In the genomic region with DNA sequence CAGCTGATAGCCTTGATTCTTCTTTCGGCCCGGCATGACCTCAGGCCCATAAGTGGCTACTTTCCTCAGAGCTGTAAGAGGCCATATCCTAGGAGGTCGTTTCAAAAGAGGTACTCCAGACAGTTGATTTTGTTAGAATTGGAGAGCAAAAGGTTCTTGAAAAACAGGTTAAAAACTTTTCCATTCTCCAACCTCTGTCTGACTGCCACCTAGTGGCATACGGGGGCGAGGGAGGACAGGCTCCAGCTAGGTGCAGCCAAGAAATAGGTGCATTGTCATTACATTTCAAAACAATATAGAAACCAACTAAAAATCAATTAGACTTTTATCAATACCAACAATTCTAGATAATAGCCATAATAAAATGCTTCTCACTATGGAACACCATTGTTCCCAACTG, we compare ENCODE assay signal across 10 mouse cellular contexts.
DNase-seq lines count a peak whose midpoint lies in the region; ATAC-seq and TF ChIP-seq lines count a peak whose summit lies in the region.
"Had no signal": no experiment of that assay in that cellular context is flagged by ENCODE, and none has a peak within 500 bp of the region (broad histone marks: within the 10 kb centered on the region; RNA-seq: fewer than 3 reads in every experiment).

No protein-coding gene starts in this region.

- no peak overlapping the region for H3K4me3 ChIP-seq in kidney, postnatal 0 days (replicated peaks; ENCODE audit: low read depth, low read length)
- H3K4me3 ChIP-seq in kidney, embryonic 14.5 days (ENCODE audit: low read length), result no peak overlapping the region
- H3K4me3 ChIP-seq: lung, embryonic 15.5 days; neural tube, embryonic 13.5 days had no signal

- no peaks in the 10 kb centered on the region for H3K36me3 ChIP-seq in kidney, postnatal 0 days (ENCODE audit: insufficient read depth, low read length)
- H3K36me3 ChIP-seq in kidney, embryonic 14.5 days (ENCODE audit: control insufficient read depth, insufficient read depth, low read length), result no peaks in the 10 kb centered on the region
- H3K36me3 ChIP-seq: lung, embryonic 15.5 days; neural tube, embryonic 13.5 days had no signal

- H3K9me3 ChIP-seq in kidney, postnatal 0 days (replicated peaks; ENCODE audit: low read length), result no peaks in the 10 kb centered on the region
- no peaks in the 10 kb centered on the region for H3K9me3 ChIP-seq in kidney, embryonic 14.5 days (ENCODE audit: control insufficient read depth, low read length)
- H3K9me3 ChIP-seq: lung, embryonic 15.5 days; neural tube, embryonic 13.5 days had no signal

- no peak overlapping the region for H3K4me2 ChIP-seq in kidney, postnatal 0 days (ENCODE audit: low read length)
- H3K4me2 ChIP-seq in kidney, embryonic 14.5 days (replicated peaks; ENCODE audit: low read depth, low read length), result no peak overlapping the region
- H3K4me2 ChIP-seq: lung, embryonic 15.5 days; neural tube, embryonic 13.5 days had no signal

- 40% methylated on average over 5 of the region's 5 CpGs for WGBS in kidney, postnatal 0 days
- WGBS in kidney, embryonic 14.5 days, result 50% methylated on average over 5 of the region's 5 CpGs

- H3K27ac ChIP-seq in kidney, postnatal 0 days, result no peak overlapping the region
- no peak overlapping the region for H3K27ac ChIP-seq in kidney, embryonic 14.5 days (ENCODE audit: low read depth, low read length)
- H3K27ac ChIP-seq: lung, embryonic 15.5 days; neural tube, embryonic 13.5 days had no signal

- H3K27me3 ChIP-seq in kidney, postnatal 0 days (ENCODE audit: insufficient read depth, low read length), result no peaks in the 10 kb centered on the region
- H3K27me3 ChIP-seq in kidney, embryonic 14.5 days (ENCODE audit: control insufficient read depth, insufficient read depth, low read length), result no peaks in the 10 kb centered on the region
- H3K27me3 ChIP-seq: lung, embryonic 15.5 days; neural tube, embryonic 13.5 days had no signal

- peak; percentile 5 to 42 for DNase-seq in adrenal gland, postnatal 36 days
- no peak for DNase-seq in adrenal gland, postnatal 4 days (ENCODE audit: low spot score in 2 of 2)
- DNase-seq in kidney, postnatal 0 days (ENCODE audit: low spot score), result peak; percentile 3
- peak; percentile 1 for DNase-seq in A20 (ENCODE audit: low read depth, low spot score)
- DNase-seq in kidney, postnatal 14 days, result peak; percentile 0
- DNase-seq in thymus, postnatal 36 days, result no peak
- no peak for DNase-seq in layer of hippocampus, adult 11-12 months (ENCODE audit: low spot score)

- TF ChIP-seq CTCF in kidney, postnatal 0 days (IDR thresholded peaks at IDR 0.05; ENCODE audit: low read depth), result peak; percentile 55

- no peak overlapping the region for H3K9ac ChIP-seq in kidney, postnatal 0 days (ENCODE audit: low read depth, low read length)
- H3K9ac ChIP-seq in kidney, embryonic 14.5 days (ENCODE audit: low read depth, low read length), result no peak overlapping the region
- H3K9ac ChIP-seq: lung, embryonic 15.5 days; neural tube, embryonic 13.5 days had no signal

- ATAC-seq in kidney, postnatal 0 days (replicated peaks; ENCODE audit: low FRiP score, low read depth), result no peak
- no peak for ATAC-seq in kidney, embryonic 14.5 days (ENCODE audit: low FRiP score, low TSS enrichment)

- no peaks in the 10 kb centered on the region for H3K4me1 ChIP-seq in kidney, postnatal 0 days (replicated peaks; ENCODE audit: insufficient read depth, low read length)
- H3K4me1 ChIP-seq in kidney, embryonic 14.5 days (ENCODE audit: control insufficient read depth, insufficient read depth, low read length), result no peaks in the 10 kb centered on the region
- H3K4me1 ChIP-seq: lung, embryonic 15.5 days; neural tube, embryonic 13.5 days had no signal

Comparison
In these comparisons a context has a peak if more than half of its experiments do, and no peak if none do; other contexts are left out.
1. DNase-seq: peak in adrenal gland, postnatal 36 days (2 of 2), kidney, postnatal 0 days (single experiment), A20 (single experiment) and kidney, postnatal 14 days (single experiment); none in adrenal gland, postnatal 4 days (0 of 2), thymus, postnatal 36 days (0 of 2) and layer of hippocampus, adult 11-12 months (single experiment).